Mouse (Mus musculus): ENCODE measurements around the gene Ahcyl1.
"Not testable (repeated sequence)": the region's sequence is repeated elsewhere in the genome, so short reads cannot be mapped to it uniquely, and the experiment has no call there.

The Ahcyl1 gene

GRCm38 (mm10) chr3:107695948-107696881, at the start of gene Ahcyl1:
Gene Ahcyl1 (minus strand): TSS chr3:107696560.
- peak; percentile 69 for DNase-seq (ENCODE audit: extremely low read depth, low read depth, low spot score)

GRCm38 (mm10) chr3:107746026-107746425, 49.7 kb upstream of the Ahcyl1 start:
- DNase-seq (ENCODE audit: extremely low read depth, low read depth, low spot score) = no peak

GRCm38 (mm10) chr3:107743650-107744049, 47.3 kb upstream of the Ahcyl1 start:
- no peak for DNase-seq (ENCODE audit: extremely low read depth, low read depth, low spot score)

GRCm38 (mm10) chr3:107743107-107743506, 46.7 kb upstream of the Ahcyl1 start:
- DNase-seq (ENCODE audit: extremely low read depth, low read depth, low spot score) = no peak

- DNase-seq (ENCODE audit: extremely low read depth, low read depth, low spot score) = no peak
Observed at GRCm38 (mm10) chr3:107742071-107742710, 45.8 kb upstream of the Ahcyl1 start.

- DNase-seq (ENCODE audit: extremely low read depth, low read depth, low spot score) = no peak
Observed at GRCm38 (mm10) chr3:107741387-107741786, 45.0 kb upstream of the Ahcyl1 start.

GRCm38 (mm10) chr3:107740578-107741207, 44.3 kb upstream of the Ahcyl1 start:
- no peak for DNase-seq (ENCODE audit: extremely low read depth, low read depth, low spot score)

- peak; percentile 16 for DNase-seq (ENCODE audit: extremely low read depth, low read depth, low spot score)
Observed at GRCm38 (mm10) chr3:107739966-107740365, 43.6 kb upstream of the Ahcyl1 start.

GRCm38 (mm10) chr3:107739456-107739855, 43.1 kb upstream of the Ahcyl1 start:
- no peak for DNase-seq (ENCODE audit: extremely low read depth, low read depth, low spot score)

GRCm38 (mm10) chr3:107738620-107739019, 42.3 kb upstream of the Ahcyl1 start:
- no peak for DNase-seq (ENCODE audit: extremely low read depth, low read depth, low spot score)

GRCm38 (mm10) chr3:107737609-107738190, 41.3 kb upstream of the Ahcyl1 start:
- DNase-seq (ENCODE audit: extremely low read depth, low read depth, low spot score) = no peak

- DNase-seq (ENCODE audit: extremely low read depth, low read depth, low spot score) = not testable (repeated sequence)
Observed at GRCm38 (mm10) chr3:107735620-107736019, 39.3 kb upstream of the Ahcyl1 start.

GRCm38 (mm10) chr3:107733329-107733728, 37.0 kb upstream of the Ahcyl1 start:
- DNase-seq (ENCODE audit: extremely low read depth, low read depth, low spot score) = no peak

- DNase-seq (ENCODE audit: extremely low read depth, low read depth, low spot score) = no peak
Observed at GRCm38 (mm10) chr3:107730236-107730635, 33.9 kb upstream of the Ahcyl1 start.

- DNase-seq (ENCODE audit: extremely low read depth, low read depth, low spot score) = no peak
Observed at GRCm38 (mm10) chr3:107728509-107728908, 32.1 kb upstream of the Ahcyl1 start.

GRCm38 (mm10) chr3:107715971-107716370, 19.6 kb upstream of the Ahcyl1 start:
- DNase-seq (ENCODE audit: extremely low read depth, low read depth, low spot score) = no peak

- no peak for DNase-seq (ENCODE audit: extremely low read depth, low read depth, low spot score)
Observed at GRCm38 (mm10) chr3:107714276-107714933, 18.0 kb upstream of the Ahcyl1 start.

GRCm38 (mm10) chr3:107712081-107712480, 15.7 kb upstream of the Ahcyl1 start:
- DNase-seq (ENCODE audit: extremely low read depth, low read depth, low spot score) = no peak

- no peak for DNase-seq (ENCODE audit: extremely low read depth, low read depth, low spot score)
Observed at GRCm38 (mm10) chr3:107709156-107709555, 12.8 kb upstream of the Ahcyl1 start.

- no peak for DNase-seq (ENCODE audit: extremely low read depth, low read depth, low spot score)
Observed at GRCm38 (mm10) chr3:107707239-107707638, 10.9 kb upstream of the Ahcyl1 start.

GRCm38 (mm10) chr3:107706164-107706563, 9.8 kb upstream of the Ahcyl1 start:
- no peak for DNase-seq (ENCODE audit: extremely low read depth, low read depth, low spot score)

Data from fat pad, adult 2 months (tissue).